Mouse (Mus musculus) testis, postnatal 10 days (tissue): Measurements from ENCODE around the gene Slc25a20.
"Not testable (repeated sequence)": the region's sequence is repeated elsewhere in the genome, so short reads cannot be mapped to it uniquely, and the experiment has no call there.

Experiments used
- DNase-seq: peaks from one replicate; pipeline ENCODE4 v3.0.0; 2021; ENCODE audit warnings: low spot score

Slc25a20 gene

GRCm38 (mm10) chr9:108661677-108662612 lies at the start of gene Slc25a20:
Gene Slc25a20, plus strand, starts transcription at chr9:108662088.
- DNase-seq = peak; percentile 90

DNA sequence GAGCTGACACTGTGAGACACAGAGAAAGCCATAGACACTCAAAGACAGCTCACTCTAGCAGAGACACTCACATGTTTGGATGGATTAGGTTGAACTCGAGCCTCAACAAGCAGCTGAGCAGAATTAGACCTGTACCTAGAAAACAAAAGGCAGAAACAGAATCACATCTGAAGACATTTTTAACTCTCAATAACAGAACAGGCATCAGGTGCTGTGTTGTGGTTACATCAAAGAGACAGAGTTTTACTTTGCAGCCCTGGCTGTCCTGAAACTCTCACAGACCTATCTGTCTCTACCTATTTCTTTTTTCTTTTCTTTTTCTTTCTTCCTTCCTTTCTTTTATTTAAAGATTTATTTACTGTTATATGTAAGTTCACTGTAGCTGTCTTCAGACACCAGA lies 44.6 kb upstream of the Slc25a20 start:
- DNase-seq = no peak

DNA sequence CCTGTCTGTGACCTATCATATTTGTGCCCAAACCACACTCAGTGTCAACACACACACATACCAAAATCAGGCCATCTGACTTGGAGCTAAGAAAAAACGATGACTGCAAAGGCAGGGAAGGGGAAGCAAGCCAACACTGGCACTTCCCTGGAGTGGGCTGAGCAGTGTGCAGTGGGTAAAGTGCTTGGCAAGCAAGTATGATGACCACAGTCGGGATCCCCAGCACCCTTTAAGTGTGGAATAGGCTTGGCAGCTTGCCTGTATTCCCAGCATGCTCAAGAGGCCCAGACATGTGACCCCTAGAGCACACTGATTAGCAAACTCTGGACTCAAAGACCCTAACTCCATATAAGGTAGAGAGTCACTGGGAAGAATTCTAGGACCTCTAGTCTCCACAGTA lies 35.4 kb upstream of the Slc25a20 start:
- no peak for DNase-seq

GRCm38 (mm10) chr9:108628141-108628540 lies 33.7 kb upstream of the Slc25a20 start:
- no peak for DNase-seq

DNA sequence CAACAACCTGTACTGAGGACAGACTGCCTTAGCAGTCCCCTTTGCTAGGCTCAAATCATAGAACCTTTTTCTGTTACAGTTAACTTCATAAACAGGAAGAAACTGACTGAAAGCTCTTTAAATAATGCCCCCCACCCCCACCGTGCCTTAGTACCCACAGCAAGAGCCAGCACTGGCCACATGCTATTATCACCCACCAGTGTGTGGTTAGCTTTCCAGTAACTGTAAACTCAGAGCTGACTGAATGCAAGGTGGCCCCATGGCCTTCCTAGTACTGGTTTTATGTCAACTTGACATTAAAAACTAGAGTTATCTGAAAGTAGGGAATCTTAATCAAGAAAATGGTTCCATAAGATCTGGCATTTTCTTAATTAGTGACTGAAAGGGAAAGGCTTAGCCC lies 31.2 kb upstream of the Slc25a20 start:
- DNase-seq = no peak

- no peak for DNase-seq
Measured at GRCm38 (mm10) chr9:108631631-108632256, 30.1 kb upstream of the Slc25a20 start.

DNA sequence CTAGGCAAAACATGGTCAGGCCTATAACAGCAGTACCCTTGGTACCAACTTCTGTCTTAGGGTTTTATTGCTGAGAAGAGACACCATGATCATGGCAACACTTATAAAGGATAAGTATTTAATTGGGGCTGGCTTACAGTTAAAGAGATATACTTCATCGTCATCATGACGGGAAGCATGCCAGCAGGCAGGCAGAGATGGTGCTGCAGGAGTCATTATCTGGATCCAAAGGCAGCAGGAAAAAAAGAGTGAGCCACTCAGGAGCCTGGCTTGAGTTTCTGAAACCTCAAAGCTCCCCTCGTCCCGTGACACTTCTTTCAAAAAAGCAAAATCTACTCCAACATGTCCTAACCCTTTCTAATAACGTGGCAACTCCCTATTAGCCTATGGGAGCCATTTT lies 29.5 kb upstream of the Slc25a20 start:
- DNase-seq = no peak

DNA sequence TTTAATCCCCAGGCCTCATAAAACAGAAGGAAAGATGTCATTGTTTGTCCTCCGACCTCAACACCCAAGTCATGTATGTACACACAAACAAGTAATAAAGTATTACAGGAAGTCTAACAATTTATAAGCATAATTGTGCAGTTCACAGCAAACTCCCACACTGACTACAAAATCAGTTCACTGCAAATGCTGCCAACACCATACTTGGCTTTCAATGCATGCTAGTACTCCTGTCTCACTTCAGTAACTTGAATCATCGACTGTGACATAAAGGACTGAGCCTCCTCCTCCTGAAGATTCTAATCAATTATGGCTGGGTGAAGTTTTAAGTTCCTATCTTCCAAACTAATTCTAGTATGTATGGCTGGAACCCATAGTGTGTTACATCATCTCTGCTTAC lies 28.0 kb upstream of the Slc25a20 start:
- DNase-seq = no peak

GRCm38 (mm10) chr9:108635415-108635814 lies 26.5 kb upstream of the Slc25a20 start:
- DNase-seq = no peak

DNA sequence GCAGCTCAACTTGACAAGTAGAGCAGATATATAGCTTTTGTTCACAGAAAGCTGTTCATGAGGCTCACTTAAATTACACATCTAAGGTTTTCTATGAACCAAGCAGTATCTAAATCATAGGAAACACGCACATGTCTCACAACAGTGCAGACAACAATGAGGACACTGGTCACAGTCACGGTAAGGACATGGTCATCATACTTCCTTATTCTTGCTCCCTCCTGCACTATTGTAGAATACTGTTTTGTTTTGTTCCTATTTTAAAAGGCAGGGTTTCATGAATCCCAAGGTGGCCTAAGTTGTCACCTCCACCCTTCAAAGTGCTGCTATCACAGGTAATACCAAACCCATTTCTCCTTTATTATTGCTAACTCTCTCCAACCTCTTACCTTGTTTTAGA lies 22.1 kb upstream of the Slc25a20 start:
- no peak for DNase-seq

DNA sequence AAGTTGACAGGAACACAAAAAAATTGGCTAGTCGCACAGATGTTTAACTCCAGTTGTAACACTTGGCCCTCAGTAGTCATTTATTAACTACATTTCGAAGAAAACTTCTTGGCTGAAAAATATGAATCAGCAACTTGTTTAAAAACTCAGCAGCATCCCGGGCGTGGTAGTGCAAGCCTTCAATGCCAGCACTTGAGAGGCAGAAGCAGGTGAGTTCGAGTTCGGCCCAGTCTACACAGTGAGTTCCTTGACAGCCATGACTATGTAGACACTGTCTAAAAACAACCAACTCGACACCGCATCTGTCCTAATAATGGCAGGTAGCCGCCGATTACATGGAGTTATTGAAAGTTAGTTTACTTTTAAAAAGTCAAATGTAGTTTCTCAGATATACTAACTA lies 13.7 kb upstream of the Slc25a20 start:
- DNase-seq = no peak

GRCm38 (mm10) chr9:108648611-108649560 lies 13.0 kb upstream of the Slc25a20 start, which contains the start of gene Arih2:
Gene Arih2, minus strand, starts transcription at chr9:108649386.
- DNase-seq = peak; percentile 92

DNA sequence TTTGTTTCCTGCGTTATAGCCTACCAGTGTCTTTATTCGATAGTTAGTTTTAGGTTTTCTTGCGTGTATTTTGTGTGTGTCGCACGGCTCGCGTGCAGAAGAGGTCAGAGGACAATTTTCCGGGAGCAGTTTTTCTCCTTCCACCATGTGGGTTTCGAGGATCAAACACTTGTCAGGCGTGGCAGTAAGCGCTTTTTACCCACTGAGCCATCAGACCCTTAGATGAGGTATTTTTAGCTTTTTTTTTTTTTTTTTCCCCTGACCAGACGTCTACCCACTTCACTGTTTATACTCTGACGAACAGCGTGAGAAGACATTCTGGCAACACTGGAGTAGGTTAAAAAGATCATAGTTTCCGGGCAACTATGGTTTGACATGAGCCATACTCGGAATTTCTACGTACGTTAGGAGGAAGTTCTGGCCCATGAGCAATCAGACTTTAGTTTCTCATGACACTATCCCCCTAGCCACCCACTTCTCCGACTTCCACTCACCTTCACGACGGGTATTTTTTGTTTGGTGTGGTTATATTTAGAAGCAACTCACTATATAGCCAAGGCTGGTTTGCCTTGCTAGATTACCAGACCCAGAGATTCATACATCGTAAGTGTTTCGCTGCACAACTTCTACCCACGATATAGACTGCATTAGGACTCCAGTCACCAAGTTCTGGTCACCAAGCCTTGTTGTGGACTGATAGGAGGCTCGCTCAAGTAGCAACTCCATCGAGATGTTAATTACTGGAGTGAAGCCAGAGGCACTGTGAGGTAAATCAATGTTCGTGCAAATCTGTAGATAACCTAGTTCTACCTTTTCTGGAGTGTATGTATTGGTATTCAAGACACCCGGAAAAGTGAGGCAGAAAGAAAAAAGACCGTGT lies 12.1 kb upstream of the Slc25a20 start:
- DNase-seq = no peak

DNA sequence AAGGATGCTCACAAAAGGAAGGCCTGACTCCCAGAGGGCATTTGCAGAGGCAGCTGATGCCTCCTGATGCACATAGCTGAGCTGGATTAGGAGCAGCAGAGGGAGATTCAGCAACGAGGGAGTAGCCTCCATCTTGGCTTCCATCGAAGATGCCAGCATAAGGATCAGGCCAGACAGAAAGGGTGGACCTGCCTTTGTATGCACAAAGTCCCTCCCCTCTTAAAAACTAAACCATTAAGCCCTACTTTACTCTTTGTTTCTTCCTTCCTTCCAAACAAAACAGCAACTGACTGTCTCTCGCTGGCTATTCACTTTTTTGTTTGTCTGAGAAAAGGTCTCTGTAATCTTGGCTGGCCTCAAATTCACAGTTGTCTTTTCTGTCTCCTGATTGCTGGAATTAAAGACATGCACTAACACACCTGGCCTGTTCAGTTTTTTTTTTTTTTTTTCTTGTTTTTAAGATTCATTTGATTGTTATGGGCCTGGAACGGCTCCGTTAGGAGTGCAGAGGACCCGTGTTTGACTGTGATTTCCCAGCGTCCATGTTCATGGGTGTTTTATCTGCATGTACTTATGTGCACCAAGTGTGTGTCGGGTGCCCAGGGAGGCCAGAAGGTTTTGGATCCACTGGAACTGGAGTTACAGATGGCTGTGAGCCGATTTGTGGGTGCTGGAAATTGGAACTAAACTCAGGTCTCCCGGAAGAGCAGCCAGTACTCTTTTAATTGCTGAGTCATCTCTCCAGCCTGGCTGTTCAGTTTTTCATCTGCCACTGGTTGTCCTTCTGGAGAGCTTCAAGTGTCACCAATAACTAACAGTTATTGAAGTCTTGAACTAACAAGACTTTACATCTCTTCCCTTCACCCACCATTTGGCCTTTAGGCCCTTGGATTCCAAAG lies 7.1 kb upstream of the Slc25a20 start:
- DNase-seq = no peak

- DNase-seq = not testable (repeated sequence)
Measured at GRCm38 (mm10) chr9:108655865-108656264, 6.0 kb upstream of the Slc25a20 start.

GRCm38 (mm10) chr9:108662660-108663059 lies 772 bp downstream of the Slc25a20 start:
- DNase-seq = no peak

DNA sequence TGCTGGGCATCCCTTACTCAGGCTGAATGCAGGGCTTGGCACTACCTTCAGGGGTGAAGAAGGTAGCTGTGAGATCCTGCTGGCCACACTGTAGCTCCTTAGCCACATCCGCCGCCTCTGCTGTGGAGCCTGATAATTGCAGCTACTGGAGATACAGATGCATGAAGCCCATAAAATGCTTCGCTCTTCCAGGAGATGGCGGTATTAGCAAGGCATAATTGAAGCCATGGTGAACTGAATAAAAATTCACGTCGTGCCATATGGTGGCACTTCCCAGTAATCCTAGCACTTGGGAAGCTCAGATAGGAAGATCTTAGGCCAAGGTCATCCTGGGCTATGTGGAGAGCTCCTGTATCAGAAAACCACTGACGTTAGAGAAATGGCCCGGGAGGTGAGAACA lies 8.0 kb downstream of the Slc25a20 start:
- no peak for DNase-seq

DNA sequence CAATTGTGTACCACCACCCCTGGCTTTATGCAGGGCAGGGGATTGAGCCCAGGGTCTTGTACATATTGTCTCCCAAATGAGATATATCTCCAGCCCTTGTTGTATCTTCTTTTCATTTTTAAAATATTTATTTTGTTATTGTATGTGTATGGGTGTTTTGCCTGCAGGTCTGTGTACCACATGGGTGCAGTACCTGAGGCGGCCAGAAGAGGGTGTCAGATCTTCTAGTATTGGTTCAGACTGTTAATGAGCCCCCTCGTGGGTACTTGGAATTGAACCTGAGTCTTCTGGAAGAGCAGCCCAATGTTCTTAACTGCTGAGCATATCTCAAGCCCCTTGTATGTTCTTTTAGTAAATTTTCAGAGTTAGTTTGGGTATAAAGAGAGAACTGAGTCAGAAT lies 11.3 kb downstream of the Slc25a20 start:
- peak; percentile 66 for DNase-seq

DNA sequence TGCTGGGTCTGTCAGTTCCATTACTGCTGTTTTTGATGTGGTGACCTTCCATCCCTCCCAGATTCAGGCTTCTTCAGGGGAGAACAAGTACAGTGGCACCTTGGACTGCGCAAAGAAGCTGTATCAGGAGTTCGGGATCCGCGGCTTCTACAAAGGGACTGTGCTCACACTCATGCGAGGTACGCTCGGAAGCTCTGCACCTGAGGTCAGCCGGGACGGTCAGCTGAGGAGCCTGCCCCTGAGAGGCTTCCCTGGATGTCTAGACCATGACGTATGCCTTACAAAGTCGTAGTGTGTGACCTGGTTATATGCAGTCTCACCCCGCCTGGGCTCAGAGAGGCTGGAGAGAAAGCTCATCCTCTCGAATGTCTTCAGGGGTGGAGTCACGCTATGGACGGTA lies 18.1 kb downstream of the Slc25a20 start:
- no peak for DNase-seq

DNA sequence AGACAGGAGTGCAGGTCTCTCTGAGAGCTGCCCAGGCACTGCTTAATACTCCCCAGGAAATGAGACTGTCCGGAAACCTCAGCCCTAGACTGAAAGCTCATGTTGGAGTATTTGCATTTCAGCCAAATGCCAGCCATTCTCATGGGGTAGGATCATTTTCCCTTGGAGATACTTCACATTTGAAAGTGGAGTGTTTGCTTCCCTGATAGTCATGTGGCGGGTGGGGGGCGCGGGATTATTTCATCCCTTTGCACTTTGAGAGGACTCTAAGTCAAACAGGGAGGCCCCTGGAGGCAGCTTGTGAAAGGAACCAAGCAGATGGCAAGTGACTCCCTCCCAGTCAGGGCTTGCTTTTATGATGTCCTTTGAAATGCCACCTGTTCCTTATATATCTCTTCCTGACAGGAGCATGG lies 24.6 kb downstream of the Slc25a20 start:
- no peak for DNase-seq
